Mouse (Mus musculus) hindbrain, embryonic 14.5 days (tissue): ENCODE measurements around the gene Wfdc9. TPM values are rescaled to one million over a fixed set of nuclear protein-coding genes. Genes with fewer than 3 reads are reported as not detected.

ENCODE experiments used
- ATAC-seq: fragments of 200-750 bp; cut with Nextera tagmentation; 2 replicates; pipeline ENCODE4 v1.8.0; 2017; ENCODE audit warnings: moderate number of reproducible peaks, mild to moderate bottlenecking, moderate TSS enrichment, moderate library complexity; ENCODE audit not compliant: low FRiP score
- DNase-seq: peaks from one replicate; pipeline ENCODE4 v3.0.0-alpha.2; 2015; ENCODE audit warnings: low spot score
- H3K27ac ChIP-seq: fragments of 300-500 bp; sonication (generic); 2 replicates; pipeline ENCODE4 v1.5.1; 2014; ENCODE audit warnings: mild to moderate bottlenecking, moderate library complexity
- H3K27me3 ChIP-seq: fragments of 300-500 bp; sonication (generic); 2 replicates; pipeline ENCODE4 v1.6.1; 2014; ENCODE audit warnings: mild to moderate bottlenecking, low read length, mixed read lengths; ENCODE audit not compliant: control insufficient read depth, insufficient read depth
- H3K36me3 ChIP-seq: fragments of 300-500 bp; sonication (generic); replicated peaks from 2 replicates; pipeline ENCODE4 v1.6.1; 2014; ENCODE audit not compliant: control insufficient read depth, insufficient read depth
- H3K4me1 ChIP-seq: fragments of 300-500 bp; sonication (generic); replicated peaks from 2 replicates; pipeline ENCODE4 v1.6.1; 2014; ENCODE audit warnings: antibody characterized with exemption, low read length, mixed read lengths; ENCODE audit not compliant: control insufficient read depth, insufficient read depth
- H3K4me2 ChIP-seq: fragments of 300-500 bp; sonication (generic); replicated peaks from 2 replicates; pipeline ENCODE4 v1.6.1; 2014; ENCODE audit warnings: mild to moderate bottlenecking, moderate library complexity
- H3K4me3 ChIP-seq: fragments of 300-500 bp; sonication (generic); replicated peaks from 2 replicates; pipeline ENCODE4 v1.5.1; 2014; ENCODE audit warnings: mild to moderate bottlenecking, low read length
- H3K9ac ChIP-seq: fragments of 300-500 bp; sonication (generic); 2 replicates; pipeline ENCODE4 v1.6.1; 2014
- H3K9me3 ChIP-seq: fragments of 300-500 bp; sonication (generic); 2 replicates; pipeline ENCODE4 v1.6.1; 2016; ENCODE audit warnings: low read length; ENCODE audit not compliant: control insufficient read depth
- whole genome bisulfite sequencing: fragments of 180-500 bp; shearing (Covaris S2); extraction: QIAGEN DNeasy Blood & Tissue Kit; methylation state at CpG from one replicate; pipeline ENCODE4 v1.1.7; 2014; 5-methylcytosine and 5-hydroxymethylcytosine counted together
- polyA plus RNA-seq: library from polyadenylated mRNA; unstranded; fragments of >200 nt; fragmentation: Nextera tagmentation; extraction: Ambion mirVana; gene quantifications from 2 replicates; pipeline ENCODE4 v1.2.1, GENCODE M21; 2014

Gene Wfdc9
- polyA plus RNA-seq, 1 experiment from 2014 or later = not detected

GRCm38 (mm10) chr2:164678848-164679625, 22.7 kb upstream of the Wfdc9 start:
- Histone ChIP-seq H3K36me3 (no peaks in the 10 kb centered on the region), H3K27me3 (no peaks in the 10 kb centered on the region), H3K4me1 (peaks cover 5% of the 10 kb centered on the region; the same call in 1 of the 2 replicates), H3K27ac (no peak overlapping the region), H3K4me3 (peak overlapping the region; percentile 24), H3K9ac (no peak overlapping the region), H3K4me2 (peak overlapping the region; percentile 52), H3K9me3 (no peaks in the 10 kb centered on the region)
- WGBS = 22% methylated on average over 19 of the region's 19 CpGs
- peak; percentile 74 for DNase-seq
- peak; percentile 73; the same call in 1 of the 2 replicates for ATAC-seq

GRCm38 (mm10) chr2:164676916-164677685, 20.7 kb upstream of the Wfdc9 start:
- no peaks in the 10 kb centered on the region for H3K27me3 ChIP-seq
- peaks cover 5% of the 10 kb centered on the region; the same call in 1 of the 2 replicates for H3K4me1 ChIP-seq
- no peaks in the 10 kb centered on the region for H3K9me3 ChIP-seq
- H3K4me3 ChIP-seq = no peak overlapping the region
- no peak overlapping the region for H3K9ac ChIP-seq
- H3K36me3 ChIP-seq = no peaks in the 10 kb centered on the region
- no peak for ATAC-seq
- H3K4me2 ChIP-seq = no peak overlapping the region
- WGBS = 90% methylated on average over 16 of the region's 16 CpGs
- DNase-seq = no peak
- H3K27ac ChIP-seq = no peak overlapping the region

GRCm38 (mm10) chr2:164676103-164676502, 19.7 kb upstream of the Wfdc9 start:
- Histone ChIP-seq H3K27ac (no peak overlapping the region), H3K9ac (no peak overlapping the region), H3K27me3 (no peaks in the 10 kb centered on the region), H3K36me3 (no peaks in the 10 kb centered on the region), H3K4me1 (peaks cover 5% of the 10 kb centered on the region; the same call in 1 of the 2 replicates), H3K4me2 (no peak overlapping the region), H3K4me3 (no peak overlapping the region), H3K9me3 (no peaks in the 10 kb centered on the region)
- no peak for ATAC-seq
- no peak for DNase-seq
- WGBS = 81% methylated on average over 7 of the region's 7 CpGs

- H3K4me1 ChIP-seq = peaks cover 4% of the 10 kb centered on the region; the same call in 1 of the 2 replicates
- H3K4me3 ChIP-seq = no peak within 1 kb of the TSS
- ATAC-seq = no peak
- H3K9ac ChIP-seq = no peak within 1 kb of the TSS
- no peaks in the 10 kb centered on the region for H3K27me3 ChIP-seq
- no peaks in the 10 kb centered on the region for H3K9me3 ChIP-seq
- no peak within 1 kb of the TSS for H3K27ac ChIP-seq
- WGBS = 81% methylated on average over 7 of the region's 7 CpGs
- no peak for DNase-seq
- H3K36me3 ChIP-seq = no peaks in the 10 kb centered on the region
- no peak within 1 kb of the TSS for H3K4me2 ChIP-seq
Measured at GRCm38 (mm10) chr2:164673987-164674386, 17.6 kb upstream of the Wfdc9 start, which contains the start of gene Wfdc11. Gene Wfdc11, minus strand, starts transcription at chr2:164674087.

GRCm38 (mm10) chr2:164670938-164671337, 14.6 kb upstream of the Wfdc9 start:
- no peak overlapping the region for H3K9ac ChIP-seq
- no peaks in the 10 kb centered on the region for H3K4me1 ChIP-seq
- 22% methylated on average over 1 of the region's 1 CpGs for WGBS
- H3K27ac ChIP-seq = no peak overlapping the region
- no peaks in the 10 kb centered on the region for H3K27me3 ChIP-seq
- no peak for ATAC-seq
- H3K4me2 ChIP-seq = no peak overlapping the region
- no peaks in the 10 kb centered on the region for H3K9me3 ChIP-seq
- H3K36me3 ChIP-seq = no peaks in the 10 kb centered on the region
- no peak for DNase-seq
- no peak overlapping the region for H3K4me3 ChIP-seq

GRCm38 (mm10) chr2:164670261-164670660, 13.9 kb upstream of the Wfdc9 start:
- Histone ChIP-seq H3K36me3 (no peaks in the 10 kb centered on the region), H3K9me3 (no peaks in the 10 kb centered on the region), H3K27me3 (no peaks in the 10 kb centered on the region), H3K9ac (no peak overlapping the region), H3K4me2 (no peak overlapping the region), H3K27ac (no peak overlapping the region), H3K4me1 (no peaks in the 10 kb centered on the region), H3K4me3 (no peak overlapping the region)
- ATAC-seq = no peak
- WGBS = 87% methylated on average over 5 of the region's 5 CpGs
- DNase-seq = no peak

GRCm38 (mm10) chr2:164664851-164665250, 8.5 kb upstream of the Wfdc9 start:
- Histone ChIP-seq H3K27me3 (no peaks in the 10 kb centered on the region), H3K9ac (no peak overlapping the region), H3K4me1 (no peaks in the 10 kb centered on the region), H3K27ac (no peak overlapping the region), H3K9me3 (no peaks in the 10 kb centered on the region), H3K36me3 (no peaks in the 10 kb centered on the region), H3K4me2 (no peak overlapping the region), H3K4me3 (no peak overlapping the region)
- ATAC-seq = no peak
- no peak for DNase-seq
- 85% methylated on average over 7 of the region's 7 CpGs for WGBS

- 23% methylated on average over 11 of the region's 11 CpGs for WGBS
- no peak within 1 kb of the TSS for H3K4me3 ChIP-seq
- peak; percentile 61 for DNase-seq
- H3K9me3 ChIP-seq = no peaks in the 10 kb centered on the region
- H3K36me3 ChIP-seq = no peaks in the 10 kb centered on the region
- no peak within 1 kb of the TSS for H3K9ac ChIP-seq
- H3K27ac ChIP-seq = no peak within 1 kb of the TSS
- H3K27me3 ChIP-seq = no peaks in the 10 kb centered on the region
- no peak for ATAC-seq
- H3K4me2 ChIP-seq = no peak within 1 kb of the TSS
- no peaks in the 10 kb centered on the region for H3K4me1 ChIP-seq
Measured at GRCm38 (mm10) chr2:164655858-164656257, 525 bp downstream of the Wfdc9 start, which contains the start of gene Wfdc10. Gene Wfdc10, plus strand, starts transcription at chr2:164656046.

GRCm38 (mm10) chr2:164641881-164642673, 14.3 kb downstream of the Wfdc9 start:
- 72% methylated on average over 13 of the region's 13 CpGs for WGBS
- DNase-seq (no peak), ATAC-seq (no peak)
- Histone ChIP-seq H3K27me3 (no peaks in the 10 kb centered on the region), H3K4me1 (no peaks in the 10 kb centered on the region), H3K9me3 (no peaks in the 10 kb centered on the region), H3K4me3 (no peak overlapping the region), H3K36me3 (no peaks in the 10 kb centered on the region), H3K9ac (no peak overlapping the region), H3K27ac (no peak overlapping the region), H3K4me2 (no peak overlapping the region)
